Mouse (Mus musculus): ENCODE results near the gene Nipal4.

Nipal4 gene

DNA sequence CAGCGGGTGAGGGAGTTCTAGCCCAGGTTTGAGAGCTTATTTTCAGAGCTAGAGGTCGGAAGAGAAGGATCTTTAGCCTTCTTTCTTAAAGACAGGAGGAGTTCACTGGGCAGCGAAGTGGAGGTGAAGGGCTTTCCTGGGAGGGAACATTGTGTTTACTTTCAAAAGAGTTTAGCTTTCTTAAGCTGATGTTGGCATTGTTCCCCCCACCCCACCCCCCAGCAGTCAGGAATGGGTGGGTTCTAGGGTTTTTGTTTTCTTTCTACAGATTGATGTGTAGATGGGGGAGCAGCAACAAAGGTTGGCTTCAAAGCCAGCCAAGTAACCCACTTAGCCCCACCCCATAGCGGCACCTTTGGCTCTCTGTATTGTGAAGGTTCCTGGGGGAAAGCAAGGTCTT lies 51.3 kb downstream of the Nipal4 start:
- no peak for DNase-seq (ENCODE audit: low read depth)

- DNase-seq (ENCODE audit: low read depth): no peak
Observed at GRCm38 (mm10) chr11:46114221-46114620, 52.1 kb downstream of the Nipal4 start.

DNA sequence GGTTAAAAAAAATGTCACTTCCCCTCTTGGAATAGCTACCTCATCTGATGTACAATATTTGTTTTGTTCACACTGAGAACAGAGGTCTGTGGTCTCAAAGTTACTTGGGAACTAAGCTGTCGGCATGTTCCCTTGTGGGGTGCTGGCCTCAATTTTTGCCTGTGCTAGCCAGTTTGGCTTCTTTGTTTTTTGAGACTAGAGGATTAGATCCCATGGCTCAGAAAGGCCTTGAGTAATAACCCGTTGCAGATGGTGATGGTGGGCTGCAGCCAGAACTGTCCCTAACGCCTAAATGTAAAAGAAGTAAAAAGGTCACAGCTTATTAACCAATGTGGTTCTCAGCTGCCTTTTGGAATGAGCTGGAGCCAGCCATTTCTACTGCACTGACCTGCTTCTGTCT lies 53.1 kb downstream of the Nipal4 start:
- DNase-seq (ENCODE audit: low read depth): no peak

DNA sequence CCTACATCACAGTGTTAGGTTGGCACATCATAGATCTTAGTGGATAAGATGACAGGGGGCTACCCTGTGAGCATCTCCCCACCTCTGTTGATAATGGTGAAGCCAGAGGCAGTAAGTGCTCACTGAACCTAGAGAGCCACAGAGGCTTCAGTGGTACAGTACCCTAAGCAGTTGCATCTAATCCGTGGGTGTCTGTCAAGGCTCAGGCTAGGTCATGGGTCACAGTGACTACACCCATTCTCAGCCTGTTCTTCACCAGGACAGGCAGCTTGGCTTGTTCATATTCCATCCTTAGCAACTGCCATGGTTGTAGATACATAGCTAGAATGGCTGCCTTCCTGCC lies 55.4 kb downstream of the Nipal4 start:
- no peak for DNase-seq (ENCODE audit: low read depth)

GRCm38 (mm10) chr11:46110156-46110944 lies 56.0 kb downstream of the Nipal4 start:
- DNase-seq (ENCODE audit: low read depth): no peak

- no peak for DNase-seq (ENCODE audit: low read depth)
Observed at GRCm38 (mm10) chr11:46109206-46109605, 57.1 kb downstream of the Nipal4 start.

DNA sequence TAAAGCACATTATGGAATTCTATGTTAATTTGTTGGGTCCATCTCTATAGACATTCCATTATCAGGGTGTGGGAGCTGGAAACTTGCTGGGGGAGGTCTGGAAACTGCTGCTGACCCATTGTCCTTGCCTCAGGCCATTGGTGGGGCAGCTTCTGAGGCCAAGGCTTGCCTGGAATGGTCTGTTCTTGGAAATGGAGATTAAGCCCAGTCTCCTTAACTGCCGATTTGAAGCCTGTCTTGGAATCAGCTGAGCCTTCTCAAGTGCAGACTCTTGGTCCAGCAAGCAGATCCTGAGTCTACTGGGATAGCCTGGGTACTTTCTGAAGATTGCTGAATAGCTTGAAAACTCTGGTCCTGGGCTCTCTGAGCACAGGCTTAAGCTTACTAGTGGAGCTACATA lies 59.3 kb downstream of the Nipal4 start:
- DNase-seq (ENCODE audit: low read depth): no peak

DNA sequence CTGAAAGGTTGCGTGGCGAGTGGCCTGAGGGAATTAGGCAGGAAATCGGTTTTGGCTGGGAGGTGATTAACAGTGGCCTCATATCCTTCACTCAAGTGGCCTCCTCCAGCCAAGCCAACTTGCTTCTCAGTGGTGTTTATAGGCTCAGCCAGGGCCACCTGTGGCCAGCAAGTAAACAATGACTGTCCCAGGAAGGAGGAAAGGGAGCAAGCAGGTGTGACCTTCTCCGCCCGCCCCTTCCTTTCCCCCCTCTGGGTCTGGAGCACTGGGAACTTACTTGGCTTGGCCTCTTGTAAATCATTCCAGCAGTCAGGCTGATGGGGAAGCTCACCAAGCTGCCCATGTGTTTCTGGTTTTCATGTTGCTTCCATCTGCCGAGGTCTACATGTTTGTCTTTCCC lies 64.2 kb downstream of the Nipal4 start:
- no peak for DNase-seq (ENCODE audit: low read depth)
